Mouse (Mus musculus) CH12.LX (cell line): Measurements from ENCODE around the gene Anks1b. TPM values are rescaled to one million over a fixed set of nuclear protein-coding genes. Genes with fewer than 3 reads are reported as not detected.

Experiments
- DNase-seq: peaks from one replicate; pipeline ENCODE4 v3.0.0-alpha.2; 2013; ENCODE audit errors: extremely low read depth
- H3K27ac ChIP-seq: 2 replicates; pipeline ENCODE4 v1.5.1; 2012; ENCODE audit warnings: low read depth, mild to moderate bottlenecking, control low read depth, moderate library complexity; ENCODE audit not compliant: insufficient read depth
- H3K27me3 ChIP-seq: replicated peaks from 2 replicates; pipeline ENCODE3; 2012; ENCODE audit warnings: inconsistent platforms
- H3K36me3 ChIP-seq, 2 experiments: replicated peaks in 1 of 2; 2 replicates each; pipeline versions ENCODE3 to v1.6.1; 2012; ENCODE audit warnings: inconsistent platforms in 1 of 2, low read length in 1 of 2, mild to moderate bottlenecking in 1 of 2, mixed read lengths in 1 of 2, moderate library complexity in 1 of 2; ENCODE audit not compliant: control insufficient read depth in 1 of 2, insufficient read depth in 1 of 2
- H3K4me1 ChIP-seq, 2 experiments: 2 replicates each; pipeline ENCODE4 v1.6.1; 2012; ENCODE audit warnings: inconsistent platforms in 1 of 2, moderate library complexity in 1 of 2; ENCODE audit not compliant: insufficient read depth in 2 of 2, control insufficient read depth in 1 of 2
- H3K4me2 ChIP-seq: 2 replicates; pipeline ENCODE4 v1.6.1; 2012; ENCODE audit warnings: low read depth, mild to moderate bottlenecking, control low read depth; ENCODE audit not compliant: poor library complexity, insufficient read depth, severe bottlenecking
- H3K4me3 ChIP-seq, 3 experiments: fragments of 150-350 bp in 1 of 3; sonication (generic) in 1 of 3; replicated peaks in 1 of 3; 2 replicates each; pipeline versions ENCODE3 to v1.5.1; 2011 to 2012; ENCODE audit warnings: low read depth in 2 of 3, low read length in 2 of 3, mild to moderate bottlenecking in 2 of 3, moderate library complexity in 2 of 3, control low read depth in 1 of 3, improper control_type of control experiment in 1 of 3, inconsistent platforms in 1 of 3, mixed read lengths in 1 of 3; ENCODE audit not compliant: poor library complexity in 1 of 3
- H3K79me2 ChIP-seq: replicated peaks from 2 replicates; pipeline ENCODE4 v1.6.1; 2012; ENCODE audit warnings: mild to moderate bottlenecking, moderate library complexity; ENCODE audit not compliant: control insufficient read depth, poor library complexity, insufficient read depth, severe bottlenecking; ENCODE audit errors: extremely low read depth
- H3K9ac ChIP-seq: 2 replicates; pipeline ENCODE4 v1.6.1; 2012; ENCODE audit warnings: low read depth, mild to moderate bottlenecking, control low read depth, moderate library complexity; ENCODE audit not compliant: insufficient read depth
- H3K9me3 ChIP-seq: replicated peaks from 2 replicates; pipeline ENCODE3; 2012; ENCODE audit warnings: low read length, inconsistent platforms, mixed read lengths
- BHLHE40 ChIP-seq: IDR thresholded peaks from 2 replicates; pipeline ENCODE4 v1.6.1; 2011; ENCODE audit warnings: mild to moderate bottlenecking, low read depth, low read length, improper control_type of control experiment
- CHD2 ChIP-seq: IDR thresholded peaks from 2 replicates; pipeline ENCODE4 v1.6.1; 2011; ENCODE audit warnings: low read length, improper control_type of control experiment
- CTCF ChIP-seq, 2 experiments: IDR thresholded peaks in 1 of 2; conservative IDR thresholded peaks in 1 of 2; 2 replicates each; pipeline ENCODE4 v1.5.1; 2011 to 2012; ENCODE audit warnings: low read depth in 2 of 2, low read length in 2 of 2, improper control_type of control experiment in 1 of 2, inconsistent platforms in 1 of 2, mild to moderate bottlenecking in 1 of 2, moderate library complexity in 1 of 2
- ELF1 ChIP-seq: IDR thresholded peaks from 2 replicates; pipeline ENCODE4 v1.6.1; 2014; ENCODE audit warnings: low read depth, mild to moderate bottlenecking, inconsistent platforms, low read length, improper control_type of control experiment
- EP300 ChIP-seq: IDR thresholded peaks from 2 replicates; pipeline ENCODE4 v1.6.1; 2011; ENCODE audit warnings: low read length, improper control_type of control experiment
- ETS1 ChIP-seq: conservative IDR thresholded peaks from 2 replicates; pipeline ENCODE4 v1.6.1; 2012; ENCODE audit warnings: low read depth, mild to moderate bottlenecking, inconsistent platforms, low read length, improper control_type of control experiment, moderate library complexity
- JUN ChIP-seq: IDR thresholded peaks from 2 replicates; pipeline ENCODE4 v1.6.1; 2011; ENCODE audit warnings: low read depth, mild to moderate bottlenecking, low read length, improper control_type of control experiment, moderate library complexity; ENCODE audit not compliant: insufficient read depth
- MAFK ChIP-seq: IDR thresholded peaks from 2 replicates; pipeline ENCODE4 v1.6.1; 2011; ENCODE audit warnings: low read length, improper control_type of control experiment; ENCODE audit not compliant: insufficient replicate concordance
- MYC ChIP-seq: IDR thresholded peaks from 2 replicates; pipeline ENCODE4 v1.6.1; 2011; ENCODE audit warnings: low read depth, mild to moderate bottlenecking, improper control_type of control experiment, low read length
- NRF1 ChIP-seq: IDR thresholded peaks from 2 replicates; pipeline ENCODE4 v1.6.1; 2014; ENCODE audit warnings: low read depth, mild to moderate bottlenecking, inconsistent platforms, low read length, improper control_type of control experiment, moderate library complexity
- POLR2A ChIP-seq: IDR thresholded peaks from 2 replicates; pipeline ENCODE4 v1.6.1; 2011; ENCODE audit warnings: low read depth, mild to moderate bottlenecking, improper control_type of control experiment, low read length
- UBTF ChIP-seq: IDR thresholded peaks from 2 replicates; pipeline ENCODE4 v1.6.1; 2012; ENCODE audit warnings: low read depth, mild to moderate bottlenecking, inconsistent platforms, low read length, improper control_type of control experiment, moderate library complexity
- USF2 ChIP-seq: conservative IDR thresholded peaks from 2 replicates; pipeline ENCODE4 v1.6.1; 2011; ENCODE audit warnings: low read depth, low read length, improper control_type of control experiment
- ZC3H11A ChIP-seq: IDR thresholded peaks from 2 replicates; pipeline ENCODE4 v1.6.1; 2012; ENCODE audit warnings: low read depth, mild to moderate bottlenecking, inconsistent platforms, low read length, improper control_type of control experiment
- ZKSCAN1 ChIP-seq: IDR thresholded peaks from 2 replicates; pipeline ENCODE4 v1.6.1; 2012; ENCODE audit warnings: low read depth, inconsistent platforms, low read length, improper control_type of control experiment, borderline replicate concordance
- ZMIZ1 ChIP-seq: IDR thresholded peaks from 2 replicates; pipeline ENCODE4 v1.6.1; 2012; ENCODE audit warnings: low read depth, mild to moderate bottlenecking, inconsistent platforms, low read length, improper control_type of control experiment
- dilution Hi-C: fragments of 300-500 bp; cut with MboI; formaldehyde crosslinking; loops from 2 replicates; pipeline ENCODE4 v1.14.3; 2020; ENCODE audit warnings: low sequenced_read_pairs; ENCODE audit not compliant: extremely low pct_unique_long_range_greater_than_20kb, extremely low pct_ligation_motif_present
- in situ Hi-C: fragments of 300-500 bp; cut with MboI; formaldehyde crosslinking; loops from 3 replicates; pipeline ENCODE4 v1.14.3; 2019; ENCODE audit warnings: low sequenced_read_pairs, low pct_ligation_motif_present, low pct_unique_long_range_greater_than_20kb, mixed read lengths
- polyA plus RNA-seq: library from polyadenylated mRNA; unstranded; fragments of >175 nt; gene quantifications from 2 replicates; pipeline ENCODE4 v1.2.1, GENCODE M21; 2012; ENCODE audit warnings: low read depth; ENCODE audit not compliant: insufficient read length
- total RNA-seq, 2 experiments: library from RNA; depleted of rRNA; stranded (reverse); fragments of 300-350 nt in 1 of 2; fragments of >200 nt in 1 of 2; gene quantifications; 2 replicates each; pipeline ENCODE4 v1.2.3; 2012 to 2014

The Anks1b gene
- total and polyA plus RNA-seq, 3 experiments, result 0.17 TPM; not detected in 2

GRCm38 (mm10) chr10:90766261-90766660, 893.0 kb downstream of the Anks1b start:
- dilution Hi-C loops, result no loop called here
- in situ Hi-C loops, result no loop called here
- Histone ChIP-seq H3K4me1 (peaks cover 0 to 7% of the 10 kb centered on the region in 2 experiments; a peak in 2 of 4 replicates), H3K9me3 (no peaks in the 10 kb centered on the region), H3K4me2 (no peak overlapping the region)
- TF ChIP-seq POLR2A (no peak), BHLHE40 (no peak), ELF1 (no peak), MYC (no peak), ZC3H11A (no peak), EP300 (no peak), JUN (no peak), UBTF (no peak), ETS1 (no peak), MAFK (no peak), CHD2 (no peak), USF2 (no peak), ZMIZ1 (no peak), NRF1 (no peak), ZKSCAN1 (no peak)
- TF ChIP-seq, all 38 proteins: peak for 0
- Histone ChIP-seq H3K79me2 (no peaks in the 10 kb centered on the region), H3K27ac (no peak overlapping the region), H3K4me3 (no peak overlapping the region), H3K9ac (no peak overlapping the region), H3K36me3 (no peaks in the 10 kb centered on the region), H3K27me3 (no peaks in the 10 kb centered on the region)
- no peak for DNase-seq

GRCm38 (mm10) chr10:90770403-90770955, 897.2 kb downstream of the Anks1b start:
- Histone ChIP-seq H3K27me3 (no peaks in the 10 kb centered on the region), H3K79me2 (no peaks in the 10 kb centered on the region), H3K4me2 (no peak overlapping the region), H3K4me1 (peaks cover 0 to 16% of the 10 kb centered on the region in 2 experiments; a peak in 2 of 4 replicates), H3K9ac (no peak overlapping the region), H3K36me3 (no peaks in the 10 kb centered on the region), H3K9me3 (no peaks in the 10 kb centered on the region), H3K4me3 (no peak overlapping the region), H3K27ac (no peak overlapping the region)
- no peak for DNase-seq
- TF ChIP-seq JUN, result no peak
- TF ChIP-seq CTCF (conservative IDR thresholded peaks at IDR 0.05 in 1 of 2, IDR thresholded peaks at IDR 0.05 in 1 of 2; ENCODE audit: low read depth in 2 of 2, low read length in 2 of 2), result 0 out of 4 replicates have a peak, but pooled peaks of 1 of the 2 experiments have one; percentile 1
- in situ Hi-C loops, result no loop called here
- dilution Hi-C loops, result no loop called here
